In the genomic region with DNA sequence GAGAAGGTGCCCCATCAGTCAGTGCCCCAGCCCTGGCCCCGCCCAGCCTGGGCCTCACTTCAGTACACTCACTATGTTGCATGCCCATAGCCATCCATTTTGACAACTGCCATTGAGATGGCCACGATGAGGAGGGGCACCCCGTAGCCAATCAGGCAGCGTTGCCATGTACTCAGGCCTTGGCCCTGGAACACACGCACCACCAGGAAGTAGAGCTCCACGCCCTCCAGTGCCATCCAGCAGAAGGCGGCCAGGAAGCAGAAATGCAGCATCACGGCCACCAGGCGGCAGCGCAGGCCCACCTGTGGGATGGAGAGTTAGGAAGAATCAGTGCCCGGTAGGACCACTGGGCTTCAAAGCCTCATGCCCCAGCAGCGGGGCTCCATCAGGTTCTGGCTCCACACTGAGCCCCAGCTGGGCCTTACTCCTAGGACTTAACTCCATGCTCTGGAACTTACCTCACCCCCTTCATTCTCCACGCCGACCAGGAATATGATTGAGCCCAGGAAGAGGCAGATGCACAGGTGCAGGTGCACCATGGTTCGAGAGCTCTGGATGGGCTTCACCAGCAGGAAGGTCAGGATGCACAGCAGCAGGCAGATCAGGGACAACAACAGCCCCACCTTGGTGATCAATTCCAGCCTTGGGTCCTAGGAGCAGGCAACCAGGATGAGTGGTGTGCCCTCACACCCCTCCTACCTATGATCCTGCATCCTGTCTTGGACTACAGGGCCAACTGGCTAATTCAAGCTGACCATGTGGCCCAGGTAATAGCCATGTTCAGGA, we compare ENCODE assay signal across 7 mouse cellular contexts. TPM values are rescaled to one million over a fixed set of nuclear protein-coding genes. Genes with fewer than 3 reads are reported as not detected.
DNase-seq lines count a peak whose midpoint lies in the region; ATAC-seq and TF ChIP-seq lines count a peak whose summit lies in the region.

No protein-coding gene starts in this region.

- no peak overlapping the region for H3K4me3 ChIP-seq in cortical plate, adult 2 months (ENCODE audit: insufficient read depth, low read length)
- H3K4me3 ChIP-seq in intestine, embryonic 16.5 days (ENCODE audit: low read length), result no peak overlapping the region
- H3K4me3 ChIP-seq in midbrain, embryonic 10.5 days, result no peak overlapping the region

- peaks cover 43% of the 10 kb centered on the region for H3K36me3 ChIP-seq in intestine, embryonic 16.5 days (ENCODE audit: control insufficient read depth, insufficient read depth, low read length)
- H3K36me3 ChIP-seq in midbrain, embryonic 10.5 days, result peaks cover 65% of the 10 kb centered on the region

- no peaks in the 10 kb centered on the region for H3K9me3 ChIP-seq in intestine, embryonic 16.5 days (ENCODE audit: control insufficient read depth, low read length)
- H3K9me3 ChIP-seq in midbrain, embryonic 10.5 days (replicated peaks), result no peaks in the 10 kb centered on the region

- DNase-seq in adipocyte (ENCODE audit: low spot score), result peak; percentile 78
- DNase-seq in gastrocnemius, postnatal 14 days, result peak; percentile 83
- DNase-seq in left cerebral cortex, postnatal 25 days (ENCODE audit: low spot score in 2 of 2), result peak; percentile 79 to 82
- DNase-seq in midbrain, embryonic 10.5 days (ENCODE audit: low spot score), result peak; percentile 74
- DNase-seq in right cerebral cortex, postnatal 36 days (ENCODE audit: low spot score in 2 of 2), result peak; percentile 69 to 78

- ATAC-seq in intestine, embryonic 16.5 days, result peak; percentile 89

- no peak overlapping the region for H3K27ac ChIP-seq in cortical plate, adult 2 months (ENCODE audit: insufficient read depth, low read length)
- H3K27ac ChIP-seq in intestine, embryonic 16.5 days (ENCODE audit: low read length), result no peak overlapping the region
- H3K27ac ChIP-seq in midbrain, embryonic 10.5 days (replicated peaks), result no peak overlapping the region

- intact Hi-C loops in gastrocnemius, postnatal 14 days (cut with DNase I; ENCODE audit: low total_unique reads), result loop anchor here (5.0 to 10.0 kb wide), 2 partner anchors 60 to 172 kb away; partner anchors contain the start of gene Ptger1
- intact Hi-C loops in left cerebral cortex, postnatal 25 days (cut with DNase I), result loop anchor here (2.0 kb wide), 2 partner anchors 170 to 230 kb away; partner anchors contain the start of genes Asf1b and Gm10644

- 43% methylated on average over 15 of the region's 15 CpGs for WGBS in intestine, embryonic 16.5 days
- WGBS in midbrain, embryonic 10.5 days, result 48% methylated on average over 15 of the region's 15 CpGs

- no peak overlapping the region for H3K4me2 ChIP-seq in intestine, embryonic 16.5 days (ENCODE audit: low read depth, low read length)

- no peaks in the 10 kb centered on the region for H3K4me1 ChIP-seq in cortical plate, adult 2 months (ENCODE audit: control insufficient read depth, insufficient read depth, low read length)
- H3K4me1 ChIP-seq in intestine, embryonic 16.5 days (ENCODE audit: control insufficient read depth, insufficient read depth, low read length), result no peaks in the 10 kb centered on the region
- H3K4me1 ChIP-seq in midbrain, embryonic 10.5 days, result no peaks in the 10 kb centered on the region

- H3K27me3 ChIP-seq in intestine, embryonic 16.5 days (replicated peaks; ENCODE audit: control insufficient read depth, insufficient read depth, low read length), result no peaks in the 10 kb centered on the region
- H3K27me3 ChIP-seq in midbrain, embryonic 10.5 days (ENCODE audit: low read depth, poor library complexity, severe bottlenecking), result no peaks in the 10 kb centered on the region

- no peak overlapping the region for H3K9ac ChIP-seq in intestine, embryonic 16.5 days (ENCODE audit: low read depth, low read length)

- peak; percentile 94 for TF ChIP-seq CTCF in cortical plate, adult 2 months (IDR thresholded peaks at IDR 0.05; ENCODE audit: extremely low read depth, insufficient read depth, low read length)

- TF ChIP-seq POLR2A in cortical plate, adult 2 months (IDR thresholded peaks at IDR 0.05; ENCODE audit: extremely low read depth, insufficient read depth, low read length), result no peak

RNA-seq across cellular contexts. Expression of gene Ddx39, which starts 9.9 kb away (rescaled TPM):
- 26.5 and 29.0 TPM in 2 replicates for polyA plus RNA-seq in cortical plate, adult 2 months (2012; rRNA removed)
- total RNA-seq in gastrocnemius, postnatal 14 days (2021), result 10 to 100 TPM; 11.0 to 14.7 TPM
- 204 and 224 TPM in 2 replicates for polyA plus RNA-seq in intestine, embryonic 16.5 days (2015; fragmentation: Nextera tagmentation; extraction: Ambion mirVana)
- 10 to 100 TPM; 17.4 to 18.2 TPM for total RNA-seq in left cerebral cortex, postnatal 25 days (2021)
- 314 and 357 TPM in 2 replicates for polyA plus RNA-seq in midbrain, embryonic 10.5 days (2016; fragmentation: Nextera tagmentation; extraction: Ambion mirVana)

RNA-seq across cellular contexts. Expression of gene Adgre5, which starts 16.2 kb away (rescaled TPM):
- polyA plus RNA-seq in cortical plate, adult 2 months (2012; rRNA removed), result 25.9 and 26.9 TPM in 2 replicates
- 10 to 100 TPM; 31.6 to 40.0 TPM for total RNA-seq in gastrocnemius, postnatal 14 days (2021)
- 39.5 TPM in 2 replicates for polyA plus RNA-seq in intestine, embryonic 16.5 days (2015; fragmentation: Nextera tagmentation; extraction: Ambion mirVana)
- 1 to 10 TPM; 9.0 to 9.6 TPM for total RNA-seq in left cerebral cortex, postnatal 25 days (2021)
- polyA plus RNA-seq in midbrain, embryonic 10.5 days (2016; fragmentation: Nextera tagmentation; extraction: Ambion mirVana), result 8.0 and 13.4 TPM in 2 replicates

RNA-seq across cellular contexts. Expression of gene Pkn1, which starts 25.9 kb away (rescaled TPM):
- polyA plus RNA-seq in cortical plate, adult 2 months (2012; rRNA removed), result 60.8 and 70.2 TPM in 2 replicates
- total RNA-seq in gastrocnemius, postnatal 14 days (2021), result 10 to 100 TPM; 52.5 to 52.6 TPM
- polyA plus RNA-seq in intestine, embryonic 16.5 days (2015; fragmentation: Nextera tagmentation; extraction: Ambion mirVana), result 19.9 and 29.6 TPM in 2 replicates
- total RNA-seq in left cerebral cortex, postnatal 25 days (2021), result 10 to 100 TPM; 53.2 to 72.7 TPM
- 22.8 and 27.0 TPM in 2 replicates for polyA plus RNA-seq in midbrain, embryonic 10.5 days (2016; fragmentation: Nextera tagmentation; extraction: Ambion mirVana)

RNA-seq across cellular contexts. Expression of gene Ptger1, which starts 58.4 kb away (rescaled TPM):
- polyA plus RNA-seq in cortical plate, adult 2 months (2012; rRNA removed), result 1.6 and 2.2 TPM in 2 replicates
- under 1 TPM; 0.13 to 0.49 TPM for total RNA-seq in gastrocnemius, postnatal 14 days (2021)
- 1.2 and 1.5 TPM in 2 replicates for polyA plus RNA-seq in intestine, embryonic 16.5 days (2015; fragmentation: Nextera tagmentation; extraction: Ambion mirVana)
- 1 to 10 TPM; 1.2 to 1.5 TPM for total RNA-seq in left cerebral cortex, postnatal 25 days (2021)
- polyA plus RNA-seq in midbrain, embryonic 10.5 days (2016; fragmentation: Nextera tagmentation; extraction: Ambion mirVana), result 0.29 and 0.38 TPM in 2 replicates
